Mouse (Mus musculus): ENCODE data around the gene Creb3l1. TPM values are rescaled to one million over a fixed set of nuclear protein-coding genes. Genes with fewer than 3 reads are reported as not detected.
A peak's percentile ranks its signal among the peaks of the same experiment; 100 is the strongest.

Gene Creb3l1
- polyA plus RNA-seq, 1 experiment from 2014 or later, result 56.6 TPM

DNA sequence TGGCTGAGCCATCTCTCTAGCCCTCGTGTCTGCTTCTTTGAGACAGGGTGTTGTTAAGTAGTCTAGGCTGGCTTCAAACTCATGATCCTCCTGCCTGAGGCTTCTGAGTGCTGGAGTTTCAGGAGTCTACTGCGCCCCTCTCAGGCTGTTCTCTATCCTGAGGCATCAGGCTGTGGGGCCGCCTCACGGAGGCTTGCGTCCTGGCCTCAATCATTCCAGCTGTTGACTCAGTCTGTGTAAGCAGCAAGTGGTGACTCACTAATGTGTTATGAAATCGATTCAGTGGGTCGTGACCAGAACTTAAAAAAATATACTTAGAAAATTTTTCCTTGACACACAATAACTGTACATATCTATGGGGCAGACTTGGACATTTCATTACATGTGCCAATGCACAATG, 19.7 kb downstream of the Creb3l1 start:
- WGBS, result 63% methylated on average over 7 of the region's 7 CpGs
- ATAC-seq (ENCODE audit: low read depth) (no peak), DNase-seq (ENCODE audit: low spot score) (no peak)
- Histone ChIP-seq H3K4me3 (ENCODE audit: low read depth, low read length) (no peak overlapping the region), H3K27ac (replicated peaks; ENCODE audit: low read depth, low read length) (no peak overlapping the region), H3K4me1 (ENCODE audit: control insufficient read depth, insufficient read depth, low read length) (peaks cover 12% of the 10 kb centered on the region), H3K27me3 (replicated peaks; ENCODE audit: control insufficient read depth, insufficient read depth, low read length) (no peaks in the 10 kb centered on the region), H3K9ac (ENCODE audit: low read depth, low read length) (no peak overlapping the region), H3K36me3 (ENCODE audit: control insufficient read depth, insufficient read depth, low read length) (peaks cover 19% of the 10 kb centered on the region; the same call in 1 of the 2 replicates), H3K4me2 (ENCODE audit: low read depth, low read length) (no peak overlapping the region), H3K9me3 (ENCODE audit: control insufficient read depth, low read length) (no peaks in the 10 kb centered on the region)

DNA sequence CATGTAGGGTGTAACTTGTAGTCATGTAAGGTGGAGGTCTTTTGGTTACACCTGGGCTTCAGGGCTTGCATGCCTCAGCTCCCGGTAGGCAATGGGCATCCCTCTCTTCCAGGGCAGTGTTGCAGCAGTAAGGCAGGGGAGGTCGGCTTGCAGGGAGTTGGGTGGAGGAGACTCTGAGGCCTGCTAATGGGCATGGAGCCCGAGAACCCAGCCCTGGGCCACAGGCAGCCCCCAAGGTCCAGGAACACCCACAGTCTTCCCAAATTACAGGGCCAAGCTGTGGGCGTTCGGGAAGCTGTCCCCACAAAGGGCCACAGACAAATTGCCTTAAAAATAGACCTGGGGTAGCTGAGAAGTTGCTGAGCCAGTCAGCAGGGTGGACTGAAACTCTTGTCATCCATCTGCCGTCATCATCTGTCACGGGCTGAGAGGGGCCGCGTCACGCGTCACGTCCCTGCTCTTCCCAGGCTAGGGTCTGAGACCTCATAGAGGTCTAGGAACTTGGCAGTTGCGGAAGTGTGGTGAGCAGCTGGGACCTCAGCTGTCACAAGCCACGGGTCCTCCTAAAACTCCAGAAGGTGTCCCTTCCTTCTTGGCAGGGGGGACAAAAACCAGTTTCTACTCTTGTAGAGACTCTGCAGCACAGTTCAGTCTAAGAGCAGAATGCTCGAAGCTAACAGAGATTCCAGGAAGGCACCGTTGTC, 26.2 kb downstream of the Creb3l1 start:
- Histone ChIP-seq H3K4me2 (ENCODE audit: low read depth, low read length) (no peak overlapping the region), H3K9ac (ENCODE audit: low read depth, low read length) (no peak overlapping the region), H3K36me3 (ENCODE audit: control insufficient read depth, insufficient read depth, low read length) (peaks cover 25% of the 10 kb centered on the region), H3K4me3 (ENCODE audit: low read depth, low read length) (no peak overlapping the region), H3K9me3 (ENCODE audit: control insufficient read depth, low read length) (no peaks in the 10 kb centered on the region), H3K27ac (replicated peaks; ENCODE audit: low read depth, low read length) (no peak overlapping the region), H3K27me3 (replicated peaks; ENCODE audit: control insufficient read depth, insufficient read depth, low read length) (no peaks in the 10 kb centered on the region), H3K4me1 (ENCODE audit: control insufficient read depth, insufficient read depth, low read length) (no peaks in the 10 kb centered on the region)
- DNase-seq (ENCODE audit: low spot score) (no peak), ATAC-seq (ENCODE audit: low read depth) (peak; percentile 45; the same call in 1 of the 2 replicates)
- WGBS, result 81% methylated on average over 16 of the region's 16 CpGs

GRCm38 (mm10) chr2:91996006-91996405, 28.3 kb downstream of the Creb3l1 start:
- H3K36me3 ChIP-seq (ENCODE audit: control insufficient read depth, insufficient read depth, low read length), result peaks cover 16% of the 10 kb centered on the region
- H3K27me3 ChIP-seq (replicated peaks; ENCODE audit: control insufficient read depth, insufficient read depth, low read length), result no peaks in the 10 kb centered on the region
- no peak for DNase-seq (ENCODE audit: low spot score)
- no peaks in the 10 kb centered on the region for H3K4me1 ChIP-seq (ENCODE audit: control insufficient read depth, insufficient read depth, low read length)
- H3K9ac ChIP-seq (ENCODE audit: low read depth, low read length), result no peak overlapping the region
- no peaks in the 10 kb centered on the region for H3K9me3 ChIP-seq (ENCODE audit: control insufficient read depth, low read length)
- 87% methylated on average over 5 of the region's 5 CpGs for WGBS
- no peak overlapping the region for H3K4me2 ChIP-seq (ENCODE audit: low read depth, low read length)
- no peak for ATAC-seq (ENCODE audit: low read depth)
- H3K4me3 ChIP-seq (ENCODE audit: low read depth, low read length), result no peak overlapping the region
- H3K27ac ChIP-seq (replicated peaks; ENCODE audit: low read depth, low read length), result no peak overlapping the region

DNA sequence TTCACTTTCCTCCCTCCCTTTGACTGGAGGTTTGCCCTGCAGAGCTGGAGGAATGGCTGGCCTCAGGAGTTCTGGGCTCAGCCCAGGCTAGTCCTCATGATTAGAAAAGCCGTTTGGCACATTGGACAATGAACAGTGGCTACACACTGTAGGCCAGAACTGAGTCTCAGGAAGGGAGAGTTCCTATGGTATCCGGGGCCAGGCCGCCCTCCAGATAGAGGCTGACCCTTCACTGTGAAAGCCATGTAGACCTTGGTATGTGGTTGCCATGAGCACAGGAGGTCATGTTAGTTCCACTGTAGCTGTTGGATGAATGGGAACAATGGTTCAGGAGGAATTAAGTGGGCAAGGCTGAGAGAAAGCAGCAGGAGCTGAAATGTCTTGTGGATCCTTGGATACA, 30.9 kb downstream of the Creb3l1 start:
- no peak overlapping the region for H3K27ac ChIP-seq (replicated peaks; ENCODE audit: low read depth, low read length)
- no peak for DNase-seq (ENCODE audit: low spot score)
- H3K4me3 ChIP-seq (ENCODE audit: low read depth, low read length), result no peak overlapping the region
- H3K9me3 ChIP-seq (ENCODE audit: control insufficient read depth, low read length), result no peaks in the 10 kb centered on the region
- ATAC-seq (ENCODE audit: low read depth), result 0 out of 2 replicates have a peak, but pooled peaks have one; percentile 21
- no peaks in the 10 kb centered on the region for H3K4me1 ChIP-seq (ENCODE audit: control insufficient read depth, insufficient read depth, low read length)
- 77% methylated on average over 3 of the region's 3 CpGs for WGBS
- no peak overlapping the region for H3K9ac ChIP-seq (ENCODE audit: low read depth, low read length)
- H3K36me3 ChIP-seq (ENCODE audit: control insufficient read depth, insufficient read depth, low read length), result peaks cover 23% of the 10 kb centered on the region
- H3K4me2 ChIP-seq (ENCODE audit: low read depth, low read length), result no peak overlapping the region
- H3K27me3 ChIP-seq (replicated peaks; ENCODE audit: control insufficient read depth, insufficient read depth, low read length), result no peaks in the 10 kb centered on the region

DNA sequence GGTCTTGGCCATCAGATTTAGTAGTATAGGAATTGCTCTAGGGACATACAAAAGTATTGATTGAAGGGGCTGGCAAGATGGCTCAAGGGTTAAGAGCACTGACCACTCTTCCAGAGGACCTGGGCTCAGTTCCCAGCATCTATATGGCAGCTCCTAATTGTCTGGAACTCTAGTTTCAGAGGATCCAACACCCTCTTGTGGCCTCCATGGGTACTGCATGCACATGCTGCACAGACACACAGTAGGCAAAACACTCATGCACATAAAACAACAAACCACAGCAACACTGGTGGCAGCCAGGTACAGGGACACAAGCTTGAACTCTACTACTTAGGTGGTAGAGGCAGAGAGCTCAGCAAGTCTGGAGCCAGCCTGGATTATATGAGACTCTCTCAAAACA, 34.6 kb downstream of the Creb3l1 start:
- Histone ChIP-seq H3K4me1 (ENCODE audit: control insufficient read depth, insufficient read depth, low read length) (no peaks in the 10 kb centered on the region), H3K36me3 (ENCODE audit: control insufficient read depth, insufficient read depth, low read length) (peaks cover 20% of the 10 kb centered on the region), H3K4me2 (ENCODE audit: low read depth, low read length) (no peak overlapping the region), H3K27ac (replicated peaks; ENCODE audit: low read depth, low read length) (no peak overlapping the region), H3K9me3 (ENCODE audit: control insufficient read depth, low read length) (no peaks in the 10 kb centered on the region), H3K27me3 (replicated peaks; ENCODE audit: control insufficient read depth, insufficient read depth, low read length) (no peaks in the 10 kb centered on the region), H3K9ac (ENCODE audit: low read depth, low read length) (no peak overlapping the region), H3K4me3 (ENCODE audit: low read depth, low read length) (no peak overlapping the region)
- ATAC-seq (ENCODE audit: low read depth) (no peak), DNase-seq (ENCODE audit: low spot score) (no peak)

- no peaks in the 10 kb centered on the region for H3K4me1 ChIP-seq (ENCODE audit: control insufficient read depth, insufficient read depth, low read length)
- no peak overlapping the region for H3K27ac ChIP-seq (replicated peaks; ENCODE audit: low read depth, low read length)
- H3K9me3 ChIP-seq (ENCODE audit: control insufficient read depth, low read length), result no peaks in the 10 kb centered on the region
- 2% methylated on average over 3 of the region's 3 CpGs for WGBS
- no peak overlapping the region for H3K4me2 ChIP-seq (ENCODE audit: low read depth, low read length)
- peaks cover 26% of the 10 kb centered on the region for H3K36me3 ChIP-seq (ENCODE audit: control insufficient read depth, insufficient read depth, low read length)
- H3K27me3 ChIP-seq (replicated peaks; ENCODE audit: control insufficient read depth, insufficient read depth, low read length), result no peaks in the 10 kb centered on the region
- ATAC-seq (ENCODE audit: low read depth), result peak; percentile 45; the same call in 1 of the 2 replicates
- no peak overlapping the region for H3K4me3 ChIP-seq (ENCODE audit: low read depth, low read length)
- H3K9ac ChIP-seq (ENCODE audit: low read depth, low read length), result no peak overlapping the region
- peak; percentile 88 for DNase-seq (ENCODE audit: low spot score)
These were observed 36.8 kb downstream of the Creb3l1 start for GRCm38 (mm10) chr2:91987542-91987941.

GRCm38 (mm10) chr2:91986071-91986470, 38.2 kb downstream of the Creb3l1 start:
- no peaks in the 10 kb centered on the region for H3K4me1 ChIP-seq (ENCODE audit: control insufficient read depth, insufficient read depth, low read length)
- no peak overlapping the region for H3K4me3 ChIP-seq (ENCODE audit: low read depth, low read length)
- 14% methylated on average over 5 of the region's 5 CpGs for WGBS
- H3K9ac ChIP-seq (ENCODE audit: low read depth, low read length), result no peak overlapping the region
- DNase-seq (ENCODE audit: low spot score) (peak; percentile 73), ATAC-seq (ENCODE audit: low read depth) (peak; percentile 53; the same call in 1 of the 2 replicates)
- no peaks in the 10 kb centered on the region for H3K9me3 ChIP-seq (ENCODE audit: control insufficient read depth, low read length)
- no peak overlapping the region for H3K4me2 ChIP-seq (ENCODE audit: low read depth, low read length)
- H3K27me3 ChIP-seq (replicated peaks; ENCODE audit: control insufficient read depth, insufficient read depth, low read length), result no peaks in the 10 kb centered on the region
- H3K36me3 ChIP-seq (ENCODE audit: control insufficient read depth, insufficient read depth, low read length), result peaks cover 26% of the 10 kb centered on the region
- no peak overlapping the region for H3K27ac ChIP-seq (replicated peaks; ENCODE audit: low read depth, low read length)

DNA sequence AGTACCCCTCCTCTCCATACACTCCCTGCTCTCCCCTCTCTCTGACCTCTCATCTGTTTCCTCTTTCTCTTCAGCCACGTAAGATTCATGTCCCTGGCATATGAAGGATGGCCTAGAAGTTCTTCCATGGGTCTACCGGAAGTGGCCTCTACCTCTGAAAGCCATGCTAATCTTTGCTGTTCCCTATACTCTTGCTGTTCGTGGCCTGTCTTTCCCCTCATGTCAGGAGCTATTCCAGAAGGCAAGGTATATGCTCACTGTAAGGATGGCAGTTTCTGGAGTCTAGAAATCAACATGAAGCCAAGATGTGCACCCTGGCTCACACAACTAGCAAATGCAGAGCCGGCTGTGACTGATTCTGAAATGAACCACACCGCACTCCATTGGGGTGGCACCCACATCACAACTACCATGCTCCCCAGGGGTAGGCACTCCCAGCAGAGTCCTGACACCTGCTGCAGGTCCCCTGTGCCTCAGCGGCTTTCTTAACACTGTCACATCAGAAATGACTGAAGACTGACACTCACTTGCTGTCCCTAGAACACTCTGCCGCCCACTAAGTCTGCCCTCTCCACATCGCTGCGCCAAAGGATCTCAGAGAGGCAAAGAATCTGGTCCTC, 39.3 kb downstream of the Creb3l1 start:
- Histone ChIP-seq H3K27ac (replicated peaks; ENCODE audit: low read depth, low read length) (no peak overlapping the region; the same call in 1 of the 2 replicates), H3K9me3 (ENCODE audit: control insufficient read depth, low read length) (no peaks in the 10 kb centered on the region), H3K4me1 (ENCODE audit: control insufficient read depth, insufficient read depth, low read length) (no peaks in the 10 kb centered on the region), H3K36me3 (ENCODE audit: control insufficient read depth, insufficient read depth, low read length) (peaks cover 17% of the 10 kb centered on the region), H3K9ac (ENCODE audit: low read depth, low read length) (no peak overlapping the region), H3K4me2 (ENCODE audit: low read depth, low read length) (peak overlapping the region; percentile 38), H3K4me3 (ENCODE audit: low read depth, low read length) (no peak overlapping the region), H3K27me3 (replicated peaks; ENCODE audit: control insufficient read depth, insufficient read depth, low read length) (no peaks in the 10 kb centered on the region)
- WGBS, result 37% methylated on average over 9 of the region's 9 CpGs
- ATAC-seq (ENCODE audit: low read depth) (no peak; the same call in 1 of the 2 replicates), DNase-seq (ENCODE audit: low spot score) (no peak)

Data from embryonic facial prominence, embryonic 14.5 days (tissue).